Mouse (Mus musculus) lung, embryonic 16.5 days (tissue): ENCODE results near the gene Wrap53. TPM values are rescaled to one million over a fixed set of nuclear protein-coding genes. Genes with fewer than 3 reads are reported as not detected.
"Not testable (repeated sequence)": the region's sequence is repeated elsewhere in the genome, so short reads cannot be mapped to it uniquely, and the experiment has no call there.

Source experiments
- ATAC-seq: fragments of 200-750 bp; cut with Nextera tagmentation; 2 replicates; pipeline ENCODE4 v1.8.0; 2017; ENCODE audit warnings: low read depth, mild to moderate bottlenecking, moderate library complexity
- H3K27ac ChIP-seq: fragments of 300-500 bp; sonication (generic); 2 replicates; pipeline ENCODE4 v1.5.1; 2014; ENCODE audit warnings: mild to moderate bottlenecking, control low read depth, low read length
- H3K27me3 ChIP-seq: fragments of 300-500 bp; sonication (generic); 2 replicates; pipeline ENCODE4 v1.6.1; 2014; ENCODE audit warnings: low read depth, low read length, mixed read lengths; ENCODE audit not compliant: control insufficient read depth, insufficient read depth
- H3K36me3 ChIP-seq: fragments of 300-500 bp; sonication (generic); 2 replicates; pipeline ENCODE4 v1.6.1; 2014; ENCODE audit warnings: low read length; ENCODE audit not compliant: control insufficient read depth, insufficient read depth
- H3K4me1 ChIP-seq: fragments of 300-500 bp; sonication (generic); replicated peaks from 2 replicates; pipeline ENCODE4 v1.6.1; 2014; ENCODE audit warnings: low read length, mixed read lengths; ENCODE audit not compliant: control insufficient read depth, insufficient read depth
- H3K4me2 ChIP-seq: fragments of 300-500 bp; sonication (generic); 2 replicates; pipeline ENCODE4 v1.6.1; 2014; ENCODE audit warnings: low read depth, low read length, control low read depth
- H3K4me3 ChIP-seq: fragments of 300-500 bp; sonication (generic); 2 replicates; pipeline ENCODE4 v1.5.1; 2014; ENCODE audit warnings: mild to moderate bottlenecking, low read length, control low read depth
- H3K9ac ChIP-seq: fragments of 300-500 bp; sonication (generic); 2 replicates; pipeline ENCODE4 v1.6.1; 2014; ENCODE audit warnings: low read length, control low read depth
- H3K9me3 ChIP-seq: fragments of 300-500 bp; sonication (generic); 2 replicates; pipeline ENCODE4 v1.6.1; 2016; ENCODE audit warnings: low read length; ENCODE audit not compliant: control insufficient read depth
- WGBS: fragments of 180-500 bp; shearing (Covaris S2); extraction: QIAGEN DNeasy Blood & Tissue Kit; methylation state at CpG from one replicate; pipeline ENCODE4 v1.1.7; 2014; 5-methylcytosine and 5-hydroxymethylcytosine counted together
- polyA plus RNA-seq: library from polyadenylated mRNA; unstranded; fragments of >200 nt; fragmentation: Nextera tagmentation; extraction: Ambion mirVana; gene quantifications from 2 replicates; pipeline ENCODE4 v1.2.1, GENCODE M21; 2015

Gene Wrap53
- polyA plus RNA-seq, 1 experiment from 2014 or later = 29.2 TPM

DNA sequence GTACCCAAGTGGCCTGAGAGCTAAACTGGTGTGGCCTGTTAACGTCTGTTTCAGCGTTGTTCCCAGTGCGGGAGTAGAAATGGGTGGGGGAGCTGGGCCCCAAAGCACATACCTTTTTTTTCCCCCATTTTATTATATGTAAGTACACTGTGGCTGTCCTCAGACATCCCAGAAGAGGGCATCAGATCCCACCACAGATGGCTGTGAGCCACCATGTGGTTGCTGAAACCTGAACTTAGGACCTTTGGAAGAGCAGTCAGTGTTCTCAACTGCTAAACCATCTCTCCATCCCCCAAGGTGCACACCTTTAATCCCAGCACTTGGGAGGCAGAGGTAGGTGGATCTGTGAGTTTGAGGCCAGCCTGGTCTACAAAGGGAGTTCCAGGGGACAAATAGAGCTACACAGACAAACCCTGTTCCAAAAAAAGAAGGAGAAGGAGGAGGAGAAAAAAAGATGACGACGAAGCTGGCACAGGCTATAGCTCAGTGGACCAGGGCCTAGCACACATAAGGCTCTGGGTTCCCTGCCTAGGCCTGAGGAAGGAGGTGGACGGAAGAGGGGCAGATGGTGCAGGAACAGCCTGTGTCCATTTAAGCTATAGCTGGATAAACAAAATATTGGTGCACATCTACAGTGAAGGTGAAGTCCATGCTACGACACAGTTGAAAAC is 47.4 kb downstream of the Wrap53 start:
- ATAC-seq = no peak
- no peak overlapping the region for H3K4me2 ChIP-seq
- no peaks in the 10 kb centered on the region for H3K27me3 ChIP-seq
- H3K27ac ChIP-seq = no peak overlapping the region
- H3K4me1 ChIP-seq = no peaks in the 10 kb centered on the region
- WGBS = 73% methylated on average over 7 of the region's 7 CpGs
- H3K4me3 ChIP-seq = no peak overlapping the region
- no peak overlapping the region for H3K9ac ChIP-seq
- no peaks in the 10 kb centered on the region for H3K36me3 ChIP-seq
- H3K9me3 ChIP-seq = no peaks in the 10 kb centered on the region

GRCm38 (mm10) chr11:69530755-69531154 is 49.3 kb downstream of the Wrap53 start:
- ATAC-seq, H3K27me3 ChIP-seq, H3K27ac ChIP-seq, H3K36me3 ChIP-seq, H3K4me1 ChIP-seq, H3K4me3 ChIP-seq, H3K4me2 ChIP-seq, H3K9ac ChIP-seq, H3K9me3 ChIP-seq: not testable (repeated sequence)
- WGBS = 89% methylated on average over 6 of the region's 6 CpGs

DNA sequence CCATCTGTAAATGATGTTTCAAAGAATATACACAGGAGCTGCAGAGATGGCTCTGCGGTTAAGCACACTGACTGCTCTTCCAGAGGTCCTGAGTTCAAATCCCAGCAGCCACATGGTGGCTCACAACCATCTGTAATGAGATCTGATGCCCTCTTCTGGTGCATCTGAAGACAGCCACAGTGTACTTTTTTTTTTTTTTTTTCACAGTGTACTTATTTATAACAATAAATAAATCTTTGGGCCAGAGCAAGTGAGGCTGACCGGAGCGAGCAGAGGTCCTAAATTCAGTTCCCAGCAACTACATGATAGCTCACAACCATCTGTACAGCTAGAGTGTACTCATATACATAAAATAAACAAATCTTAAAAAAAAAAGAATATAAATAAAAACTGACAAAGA is 49.8 kb downstream of the Wrap53 start:
- WGBS = 88% methylated on average over 3 of the region's 3 CpGs
- ATAC-seq, H3K4me2 ChIP-seq, H3K36me3 ChIP-seq, H3K9ac ChIP-seq, H3K4me1 ChIP-seq, H3K9me3 ChIP-seq, H3K27me3 ChIP-seq, H3K4me3 ChIP-seq, H3K27ac ChIP-seq: not testable (repeated sequence)

- 87% methylated on average over 4 of the region's 4 CpGs for WGBS
- no peaks in the 10 kb centered on the region for H3K4me1 ChIP-seq
- no peak for ATAC-seq
Measured at GRCm38 (mm10) chr11:69528031-69528390, 52.0 kb downstream of the Wrap53 start.

GRCm38 (mm10) chr11:69527098-69528030 is 52.7 kb downstream of the Wrap53 start:
- Histone ChIP-seq H3K27me3 (no peaks in the 10 kb centered on the region), H3K4me2 (peak overlapping the region; percentile 55), H3K9ac (peak overlapping the region; percentile 56), H3K36me3 (no peaks in the 10 kb centered on the region), H3K9me3 (no peaks in the 10 kb centered on the region), H3K27ac (no peak overlapping the region), H3K4me1 (no peaks in the 10 kb centered on the region), H3K4me3 (peak overlapping the region; percentile 36)
- 14% methylated on average over 30 of the region's 30 CpGs for WGBS
- ATAC-seq = no peak

More at GRCm38 (mm10) chr11:69528031-69528390, 52.0 kb downstream of the Wrap53 start:
- H3K4me3 ChIP-seq = no peak overlapping the region
- no peaks in the 10 kb centered on the region for H3K9me3 ChIP-seq
- no peak overlapping the region for H3K4me2 ChIP-seq
- H3K27me3 ChIP-seq = no peaks in the 10 kb centered on the region
- H3K36me3 ChIP-seq = no peaks in the 10 kb centered on the region
- no peak overlapping the region for H3K9ac ChIP-seq
- H3K27ac ChIP-seq = no peak overlapping the region

GRCm38 (mm10) chr11:69526631-69527030 is 53.4 kb downstream of the Wrap53 start:
- Histone ChIP-seq H3K4me2 (peak overlapping the region; percentile 55), H3K4me3 (no peak overlapping the region), H3K27ac (no peak overlapping the region), H3K36me3 (no peaks in the 10 kb centered on the region), H3K27me3 (no peaks in the 10 kb centered on the region), H3K4me1 (no peaks in the 10 kb centered on the region), H3K9me3 (no peaks in the 10 kb centered on the region), H3K9ac (no peak overlapping the region; the same call in 1 of the 2 replicates)
- WGBS = 53% methylated on average over 4 of the region's 4 CpGs
- no peak for ATAC-seq

- H3K27me3 ChIP-seq = no peaks in the 10 kb centered on the region
- H3K9me3 ChIP-seq = no peaks in the 10 kb centered on the region
- no peaks in the 10 kb centered on the region for H3K4me1 ChIP-seq
- H3K36me3 ChIP-seq = no peaks in the 10 kb centered on the region
- no peak overlapping the region for H3K4me3 ChIP-seq
- 82% methylated on average over 9 of the region's 9 CpGs for WGBS
- no peak overlapping the region for H3K9ac ChIP-seq
- no peak overlapping the region for H3K4me2 ChIP-seq
- H3K27ac ChIP-seq = no peak overlapping the region
- ATAC-seq = no peak
Measured at GRCm38 (mm10) chr11:69525661-69526060, 54.4 kb downstream of the Wrap53 start.

DNA sequence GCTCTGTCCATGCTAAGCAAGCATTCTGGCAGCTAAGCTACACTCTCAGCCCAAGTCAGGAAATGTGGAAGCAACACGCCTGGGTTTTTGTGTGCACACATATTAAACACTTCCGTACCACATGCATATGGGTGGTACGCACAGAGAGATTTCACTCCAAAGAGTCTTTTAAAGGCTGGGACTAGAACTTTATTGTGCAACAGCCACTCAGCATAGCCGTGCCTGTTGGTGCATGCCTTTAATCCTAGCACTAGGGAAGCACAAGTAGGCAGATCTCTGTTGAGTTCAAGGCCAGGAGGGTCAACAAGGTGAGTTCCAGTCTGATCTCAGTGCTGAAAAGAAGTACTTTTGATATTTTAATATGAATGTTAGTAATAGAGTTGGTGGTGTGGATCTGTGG is 56.4 kb downstream of the Wrap53 start:
- Histone ChIP-seq H3K27ac (no peak overlapping the region), H3K9ac (no peak overlapping the region), H3K4me1 (no peaks in the 10 kb centered on the region), H3K36me3 (no peaks in the 10 kb centered on the region), H3K4me3 (no peak overlapping the region), H3K4me2 (no peak overlapping the region), H3K9me3 (no peaks in the 10 kb centered on the region), H3K27me3 (no peaks in the 10 kb centered on the region)
- no peak for ATAC-seq
- 78% methylated on average over 4 of the region's 4 CpGs for WGBS

DNA sequence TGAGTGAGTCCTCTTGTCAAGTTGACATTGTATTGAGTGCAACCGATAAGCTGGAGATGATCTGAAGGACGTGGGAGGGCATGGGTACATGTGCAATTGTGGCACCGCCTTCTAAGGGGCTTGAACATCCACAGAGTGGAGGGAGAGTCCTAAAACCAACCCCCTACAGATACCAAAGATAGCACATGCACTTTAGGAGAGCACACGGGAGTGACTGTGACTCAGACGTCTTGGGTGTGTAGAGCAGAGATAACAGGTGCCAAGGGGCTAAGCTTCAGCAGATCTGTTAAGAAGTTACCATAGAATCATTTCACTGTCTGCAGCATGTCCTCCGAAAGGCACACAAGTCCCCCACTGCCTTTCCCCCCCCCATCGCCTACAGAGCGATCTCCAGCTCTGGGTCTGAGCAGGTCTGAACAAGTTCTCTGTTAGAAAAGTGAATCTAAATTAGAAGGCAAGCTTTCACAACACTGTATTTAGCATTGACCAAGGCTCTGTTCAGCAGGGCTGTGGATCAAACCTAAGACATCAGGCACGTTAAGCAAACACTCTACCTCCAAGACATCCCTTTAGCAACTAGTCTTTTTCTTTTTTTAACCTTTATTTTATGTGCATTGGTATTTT is 58.4 kb downstream of the Wrap53 start:
- WGBS = 69% methylated on average over 9 of the region's 9 CpGs
- H3K9ac ChIP-seq = no peak overlapping the region
- H3K27ac ChIP-seq = no peak overlapping the region
- H3K4me2 ChIP-seq = no peak overlapping the region
- H3K4me3 ChIP-seq = no peak overlapping the region
- no peaks in the 10 kb centered on the region for H3K36me3 ChIP-seq
- H3K27me3 ChIP-seq = no peaks in the 10 kb centered on the region
- H3K4me1 ChIP-seq = peaks cover 4% of the 10 kb centered on the region; the same call in 1 of the 2 replicates
- no peaks in the 10 kb centered on the region for H3K9me3 ChIP-seq
- no peak for ATAC-seq
